Mouse (Mus musculus): Measurements from ENCODE around the gene Tbkbp1.

GRCm38 (mm10) chr11:97197021-97197420 is 45.7 kb upstream of the Tbkbp1 start:
- TF ChIP-seq TAL1 (IDR thresholded peaks at IDR 0.05; ENCODE audit: low read length) (no peak), GATA1 (IDR thresholded peaks at IDR 0.05; ENCODE audit: low read length) (no peak)

Measured in erythroblast, embryonic 14.5 days (primary cell).